In the genomic region with DNA sequence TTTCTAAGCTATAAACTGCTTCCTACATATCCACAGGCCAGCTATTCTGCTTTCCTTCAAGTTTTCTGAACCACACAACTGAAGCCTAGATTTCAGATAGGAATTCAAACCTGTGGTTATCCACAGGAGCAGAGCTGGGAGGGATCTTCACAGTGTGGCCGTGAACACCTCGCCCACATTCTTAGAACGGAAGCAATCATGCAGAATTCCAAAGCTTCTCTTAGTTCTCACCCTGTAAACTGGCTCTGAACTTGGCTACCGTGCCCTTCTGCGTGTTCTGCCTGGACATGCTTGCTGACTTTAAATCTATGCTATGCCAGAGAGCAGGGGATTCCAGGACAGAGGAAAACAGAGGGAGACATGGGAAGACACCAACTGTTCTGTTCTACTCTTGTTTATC, we compare ENCODE assay signal across 17 mouse cellular contexts.
"Had no signal": no experiment of that assay in that cellular context is flagged by ENCODE, and none has a peak within 500 bp of the region (broad histone marks: within the 10 kb centered on the region; RNA-seq: fewer than 3 reads in every experiment).

No protein-coding gene starts in this region.

- H3K9ac ChIP-seq: liver, postnatal 0 days; lung, embryonic 15.5 days; midbrain, embryonic 13.5 days; midbrain, embryonic 15.5 days; neural tube, embryonic 12.5 days had no signal

- H3K9me3 ChIP-seq: lung, embryonic 15.5 days; midbrain, embryonic 13.5 days; midbrain, embryonic 15.5 days; neural tube, embryonic 12.5 days had no signal

- H3K36me3 ChIP-seq: lung, embryonic 15.5 days; midbrain, embryonic 13.5 days; midbrain, embryonic 15.5 days; neural tube, embryonic 12.5 days had no signal

- DNase-seq: liver, postnatal 0 days; lung, adult 2 months; lung, postnatal 14 days; lung, postnatal 36 days; right cerebral cortex, postnatal 25 days; right cerebral cortex, postnatal 4 days; spleen, adult 18-20 months; thymus, adult 18-20 months; thymus, postnatal 14 days; thymus, postnatal 36 days had no signal

- H3K27ac ChIP-seq: lung, embryonic 15.5 days; macrophage; midbrain, embryonic 13.5 days; midbrain, embryonic 15.5 days; neural tube, embryonic 12.5 days had no signal

- ATAC-seq: liver, postnatal 0 days; lung, postnatal 0 days; midbrain, embryonic 13.5 days; midbrain, embryonic 15.5 days had no signal

- H3K27me3 ChIP-seq: lung, embryonic 15.5 days; megakaryocyte, embryonic 14.5 days; midbrain, embryonic 13.5 days; midbrain, embryonic 15.5 days; neural tube, embryonic 12.5 days had no signal

- H3K4me1 ChIP-seq: neural tube, embryonic 12.5 days had no signal

- H3K4me3 ChIP-seq: lung, embryonic 15.5 days; megakaryocyte, embryonic 14.5 days; midbrain, embryonic 13.5 days; midbrain, embryonic 15.5 days; neural tube, embryonic 12.5 days had no signal

- H3K4me2 ChIP-seq: lung, embryonic 15.5 days; midbrain, embryonic 13.5 days; midbrain, embryonic 15.5 days; neural tube, embryonic 12.5 days had no signal
